Mouse (Mus musculus) midbrain, embryonic 14.5 days (tissue): ENCODE results near the gene Rtcb. TPM values are rescaled to one million over a fixed set of nuclear protein-coding genes. Genes with fewer than 3 reads are reported as not detected.

Source experiments
- ATAC-seq: fragments of 200-750 bp; cut with Nextera tagmentation; 2 replicates; pipeline ENCODE4 v1.8.0; 2017; ENCODE audit warnings: moderate number of reproducible peaks, moderate library complexity; ENCODE audit not compliant: low FRiP score, low TSS enrichment
- DNase-seq: peaks from one replicate; pipeline ENCODE4 v3.0.0-alpha.2; 2015
- H3K27ac ChIP-seq: fragments of 300-500 bp; sonication (generic); replicated peaks from 2 replicates; pipeline ENCODE4 v1.5.1; 2014; ENCODE audit warnings: mild to moderate bottlenecking, low read depth, low read length, moderate library complexity
- H3K27me3 ChIP-seq: fragments of 300-500 bp; sonication (generic); 2 replicates; pipeline ENCODE4 v1.6.1; 2014; ENCODE audit warnings: low read length, control low read depth, mixed read lengths; ENCODE audit not compliant: control insufficient read depth, insufficient read depth
- H3K36me3 ChIP-seq: fragments of 300-500 bp; sonication (generic); 2 replicates; pipeline ENCODE4 v1.6.1; 2014; ENCODE audit warnings: low read length, control low read depth; ENCODE audit not compliant: control insufficient read depth, insufficient read depth
- H3K4me1 ChIP-seq: fragments of 300-500 bp; sonication (generic); 2 replicates; pipeline ENCODE4 v1.6.1; 2014; ENCODE audit warnings: mild to moderate bottlenecking, antibody characterized with exemption, low read length, control low read depth; ENCODE audit not compliant: control insufficient read depth, insufficient read depth
- H3K4me2 ChIP-seq: fragments of 300-500 bp; sonication (generic); 2 replicates; pipeline ENCODE4 v1.6.1; 2014; ENCODE audit warnings: mild to moderate bottlenecking, low read length, moderate library complexity
- H3K4me3 ChIP-seq: fragments of 300-500 bp; sonication (generic); replicated peaks from 2 replicates; pipeline ENCODE4 v1.5.1; 2014; ENCODE audit warnings: low read depth, low read length
- H3K9ac ChIP-seq: fragments of 300-500 bp; sonication (generic); replicated peaks from 2 replicates; pipeline ENCODE4 v1.6.1; 2014; ENCODE audit warnings: mild to moderate bottlenecking, low read length, moderate library complexity
- H3K9me3 ChIP-seq: fragments of 300-500 bp; sonication (generic); 2 replicates; pipeline ENCODE4 v1.6.1; 2016; ENCODE audit warnings: low read length, control low read depth, mixed read lengths; ENCODE audit not compliant: control insufficient read depth
- WGBS: fragments of 180-500 bp; shearing (Covaris S2); extraction: QIAGEN DNeasy Blood & Tissue Kit; methylation state at CpG from one replicate; pipeline ENCODE4 v1.1.7; 2014; 5-methylcytosine and 5-hydroxymethylcytosine counted together
- polyA plus RNA-seq: library from polyadenylated mRNA; unstranded; fragments of >200 nt; fragmentation: Nextera tagmentation; extraction: Ambion mirVana; gene quantifications from 2 replicates; pipeline ENCODE4 v1.2.1, GENCODE M21; 2014

Gene Rtcb
- polyA plus RNA-seq, 1 experiment from 2014 or later: 178 TPM

DNA sequence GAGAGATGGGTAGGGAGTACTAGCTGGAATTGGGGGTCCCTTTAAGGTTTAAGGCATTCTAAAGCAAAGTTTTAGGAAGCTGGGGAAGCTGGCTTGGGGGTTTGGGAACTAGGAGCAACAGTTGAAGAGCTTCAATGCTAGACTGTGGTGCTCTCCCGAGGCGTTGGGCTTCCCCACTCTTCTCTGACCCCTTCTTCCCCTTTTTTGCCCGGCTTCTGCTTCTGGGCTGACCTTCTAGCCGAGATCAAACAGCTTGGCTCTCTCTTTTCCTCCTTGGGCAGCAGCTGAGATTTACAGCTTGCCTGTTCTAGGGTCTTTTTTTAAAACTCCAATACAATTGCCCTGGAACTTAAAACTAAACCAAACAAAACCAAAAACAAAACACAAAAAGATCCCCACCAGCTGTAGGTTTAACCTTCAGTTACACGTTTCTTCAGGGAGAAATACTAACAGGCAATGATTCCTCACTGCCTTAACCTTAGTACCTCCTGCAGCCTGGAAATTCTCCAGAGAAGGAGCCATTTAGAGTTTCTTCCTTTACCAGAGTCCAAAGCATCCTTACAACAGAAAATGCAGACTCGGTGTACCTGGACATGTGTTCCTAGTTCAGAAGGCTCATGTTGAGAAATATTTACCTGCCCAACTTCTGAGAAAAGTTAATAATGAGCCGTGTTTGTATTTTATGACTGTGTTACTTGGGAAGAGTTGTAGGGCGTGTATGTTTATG is 12.4 kb upstream of the Rtcb start:
- Histone ChIP-seq H3K36me3 (no peaks in the 10 kb centered on the region), H3K27ac (no peak overlapping the region), H3K4me2 (no peak overlapping the region), H3K4me1 (no peaks in the 10 kb centered on the region), H3K9ac (no peak overlapping the region), H3K9me3 (no peaks in the 10 kb centered on the region), H3K4me3 (no peak overlapping the region), H3K27me3 (no peaks in the 10 kb centered on the region)
- ATAC-seq (no peak), DNase-seq (no peak)
- WGBS: 64% methylated on average over 8 of the region's 8 CpGs

DNA sequence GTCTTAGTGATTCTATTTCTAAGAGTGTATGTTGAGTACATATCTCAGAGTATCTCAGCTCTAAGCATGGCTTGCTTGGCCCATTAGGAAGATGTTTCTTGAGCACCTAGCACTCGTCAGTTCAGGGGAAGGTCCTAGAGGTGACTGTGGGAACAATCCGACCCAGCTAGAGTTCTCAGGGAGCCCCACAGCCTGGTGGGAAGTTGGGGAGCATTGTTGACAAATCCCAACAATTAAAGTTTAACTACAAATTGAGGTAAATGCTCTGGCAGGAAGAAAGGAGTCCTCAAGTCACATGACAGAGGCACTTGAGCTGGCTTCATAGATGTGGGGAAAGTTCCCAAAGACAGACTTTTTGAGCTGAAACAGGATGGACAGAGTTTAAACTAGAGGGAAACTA is 11.1 kb upstream of the Rtcb start:
- DNase-seq: no peak
- no peak overlapping the region for H3K4me3 ChIP-seq
- no peaks in the 10 kb centered on the region for H3K9me3 ChIP-seq
- H3K4me2 ChIP-seq: no peak overlapping the region
- H3K27me3 ChIP-seq: no peaks in the 10 kb centered on the region
- H3K9ac ChIP-seq: no peak overlapping the region
- H3K4me1 ChIP-seq: no peaks in the 10 kb centered on the region
- no peak overlapping the region for H3K27ac ChIP-seq
- 56% methylated on average over 2 of the region's 2 CpGs for WGBS
- H3K36me3 ChIP-seq: no peaks in the 10 kb centered on the region
- no peak for ATAC-seq

- no peak overlapping the region for H3K4me3 ChIP-seq
- H3K27ac ChIP-seq: no peak overlapping the region
- H3K4me2 ChIP-seq: no peak overlapping the region
- H3K9me3 ChIP-seq: no peaks in the 10 kb centered on the region
- H3K9ac ChIP-seq: no peak overlapping the region
- no peaks in the 10 kb centered on the region for H3K4me1 ChIP-seq
- no peaks in the 10 kb centered on the region for H3K36me3 ChIP-seq
- H3K27me3 ChIP-seq: no peaks in the 10 kb centered on the region
- ATAC-seq (no peak; the same call in 1 of the 2 replicates), DNase-seq (peak; percentile 89)
- WGBS: 14% methylated on average over 7 of the region's 7 CpGs
These were observed 10.6 kb upstream of the Rtcb start for GRCm38 (mm10) chr10:85968157-85968634.

- ATAC-seq (no peak; the same call in 1 of the 2 replicates), DNase-seq (no peak)
- Histone ChIP-seq H3K9me3 (no peaks in the 10 kb centered on the region), H3K36me3 (no peaks in the 10 kb centered on the region), H3K4me1 (no peaks in the 10 kb centered on the region), H3K4me3 (no peak overlapping the region), H3K27me3 (no peaks in the 10 kb centered on the region), H3K4me2 (no peak overlapping the region), H3K9ac (no peak overlapping the region), H3K27ac (no peak overlapping the region)
- 63% methylated on average over 17 of the region's 17 CpGs for whole genome bisulfite sequencing
These were observed 10.0 kb upstream of the Rtcb start for GRCm38 (mm10) chr10:85967411-85968156.

GRCm38 (mm10) chr10:85966476-85966875 is 8.9 kb upstream of the Rtcb start:
- H3K36me3 ChIP-seq: no peaks in the 10 kb centered on the region
- H3K9me3 ChIP-seq: no peaks in the 10 kb centered on the region
- 45% methylated on average over 2 of the region's 2 CpGs for WGBS
- H3K4me2 ChIP-seq: no peak overlapping the region
- H3K4me1 ChIP-seq: no peaks in the 10 kb centered on the region
- no peak overlapping the region for H3K9ac ChIP-seq
- H3K4me3 ChIP-seq: no peak overlapping the region
- no peak for DNase-seq
- ATAC-seq: no peak
- no peaks in the 10 kb centered on the region for H3K27me3 ChIP-seq
- H3K27ac ChIP-seq: no peak overlapping the region

- no peak overlapping the region for H3K4me2 ChIP-seq
- DNase-seq: no peak
- no peaks in the 10 kb centered on the region for H3K36me3 ChIP-seq
- H3K27ac ChIP-seq: no peak overlapping the region
- 84% methylated on average over 7 of the region's 7 CpGs for WGBS
- H3K4me1 ChIP-seq: no peaks in the 10 kb centered on the region
- H3K27me3 ChIP-seq: no peaks in the 10 kb centered on the region
- no peak overlapping the region for H3K4me3 ChIP-seq
- H3K9me3 ChIP-seq: no peaks in the 10 kb centered on the region
- H3K9ac ChIP-seq: no peak overlapping the region
- no peak for ATAC-seq
These were observed 6.7 kb upstream of the Rtcb start for GRCm38 (mm10) chr10:85964316-85964715.

- no peak overlapping the region for H3K4me2 ChIP-seq
- 74% methylated on average over 9 of the region's 9 CpGs for WGBS
- H3K9ac ChIP-seq: no peak overlapping the region
- ATAC-seq: no peak
- no peak for DNase-seq
- H3K27ac ChIP-seq: no peak overlapping the region
- no peaks in the 10 kb centered on the region for H3K9me3 ChIP-seq
- no peaks in the 10 kb centered on the region for H3K36me3 ChIP-seq
- no peak overlapping the region for H3K4me3 ChIP-seq
- no peaks in the 10 kb centered on the region for H3K4me1 ChIP-seq
- H3K27me3 ChIP-seq: no peaks in the 10 kb centered on the region
These were observed 5.3 kb upstream of the Rtcb start for GRCm38 (mm10) chr10:85962897-85963296.

GRCm38 (mm10) chr10:85956871-85957419 is 678 bp downstream of the Rtcb start:
- Histone ChIP-seq H3K27me3 (no peaks in the 10 kb centered on the region), H3K9me3 (no peaks in the 10 kb centered on the region), H3K4me3 (peak overlapping the region; percentile 94), H3K27ac (peak overlapping the region; percentile 72; the same call in 1 of the 2 replicates), H3K4me2 (peak overlapping the region; percentile 70), H3K4me1 (no peaks in the 10 kb centered on the region), H3K36me3 (peaks cover 31% of the 10 kb centered on the region), H3K9ac (peak overlapping the region; percentile 94)
- ATAC-seq (0 out of 2 replicates have a peak, but pooled peaks have one; percentile 9), DNase-seq (no peak)
- 6% methylated on average over 20 of the region's 20 CpGs for WGBS
